In the genomic region with DNA sequence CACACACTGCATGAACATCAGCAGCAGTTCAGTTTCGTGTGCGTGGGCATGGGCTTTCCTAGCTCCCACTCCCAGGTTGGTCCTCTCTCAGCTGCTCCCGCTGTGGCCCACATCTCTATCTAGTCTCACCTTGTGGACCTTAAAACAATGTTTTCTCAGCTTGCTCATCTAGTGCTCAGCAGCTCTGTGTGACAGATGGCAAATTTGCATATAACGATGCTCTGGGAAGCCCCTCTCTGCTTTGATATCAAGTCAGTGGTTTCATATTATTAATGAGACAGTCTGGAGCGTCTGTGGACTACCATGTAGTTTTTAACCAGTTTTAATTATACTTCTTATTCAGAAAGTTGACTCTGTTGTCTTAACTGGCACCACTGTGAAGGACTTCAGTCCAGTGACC, we compare ENCODE assay signal across 18 mouse cellular contexts.
DNase-seq lines count a peak whose midpoint lies in the region; ATAC-seq lines count a peak whose summit lies in the region.
"Had no signal": no experiment of that assay in that cellular context is flagged by ENCODE, and none has a peak within 500 bp of the region (broad histone marks: within the 10 kb centered on the region; RNA-seq: fewer than 3 reads in every experiment).

No protein-coding gene starts in this region.

- H3K4me2 ChIP-seq in forebrain, embryonic 13.5 days: no peak overlapping the region
- H3K4me2 ChIP-seq in forebrain, embryonic 11.5 days (ENCODE audit: low read depth, low read length, severe bottlenecking): no peak overlapping the region
- no peak overlapping the region for H3K4me2 ChIP-seq in midbrain, embryonic 13.5 days (replicated peaks)
- H3K4me2 ChIP-seq in midbrain, embryonic 11.5 days: no peak overlapping the region
- no peak overlapping the region for H3K4me2 ChIP-seq in forebrain, embryonic 14.5 days (ENCODE audit: low read length)
- H3K4me2 ChIP-seq: embryonic facial prominence, embryonic 12.5 days; heart, embryonic 15.5 days; intestine, embryonic 15.5 days had no signal

- no peaks in the 10 kb centered on the region for H3K36me3 ChIP-seq in forebrain, embryonic 13.5 days (ENCODE audit: poor library complexity, severe bottlenecking)
- no peaks in the 10 kb centered on the region for H3K36me3 ChIP-seq in forebrain, embryonic 11.5 days (ENCODE audit: control insufficient read depth, insufficient read depth, low read length)
- no peaks in the 10 kb centered on the region for H3K36me3 ChIP-seq in midbrain, embryonic 13.5 days
- no peaks in the 10 kb centered on the region for H3K36me3 ChIP-seq in midbrain, embryonic 11.5 days (ENCODE audit: control insufficient read depth, insufficient read depth, low read length)
- no peaks in the 10 kb centered on the region for H3K36me3 ChIP-seq in forebrain, embryonic 14.5 days (ENCODE audit: control insufficient read depth, insufficient read depth, low read length)
- H3K36me3 ChIP-seq: embryonic facial prominence, embryonic 12.5 days; heart, embryonic 15.5 days; intestine, embryonic 15.5 days had no signal

- H3K27me3 ChIP-seq in forebrain, embryonic 13.5 days: no peaks in the 10 kb centered on the region
- H3K27me3 ChIP-seq in forebrain, embryonic 11.5 days (ENCODE audit: control insufficient read depth, insufficient read depth, low read length): no peaks in the 10 kb centered on the region
- H3K27me3 ChIP-seq in midbrain, embryonic 13.5 days: no peaks in the 10 kb centered on the region
- H3K27me3 ChIP-seq in midbrain, embryonic 11.5 days (ENCODE audit: control insufficient read depth, insufficient read depth, low read length): no peaks in the 10 kb centered on the region
- no peaks in the 10 kb centered on the region for H3K27me3 ChIP-seq in forebrain, embryonic 14.5 days (replicated peaks; ENCODE audit: control insufficient read depth, insufficient read depth, low read length)
- H3K27me3 ChIP-seq: embryonic facial prominence, embryonic 12.5 days; heart, embryonic 15.5 days; intestine, embryonic 15.5 days had no signal

- H3K4me3 ChIP-seq in forebrain, embryonic 13.5 days: no peak overlapping the region
- no peak overlapping the region for H3K4me3 ChIP-seq in forebrain, embryonic 11.5 days (ENCODE audit: low read depth, low read length)
- no peak overlapping the region for H3K4me3 ChIP-seq in midbrain, embryonic 13.5 days (replicated peaks)
- H3K4me3 ChIP-seq in midbrain, embryonic 11.5 days (ENCODE audit: low read depth, low read length): no peak overlapping the region
- H3K4me3 ChIP-seq in forebrain, embryonic 14.5 days (ENCODE audit: low read depth, low read length): no peak overlapping the region
- H3K4me3 ChIP-seq: embryonic facial prominence, embryonic 12.5 days; heart, embryonic 15.5 days; intestine, embryonic 15.5 days had no signal

- no peaks in the 10 kb centered on the region for H3K9me3 ChIP-seq in forebrain, embryonic 13.5 days (replicated peaks)
- H3K9me3 ChIP-seq in forebrain, embryonic 11.5 days (ENCODE audit: control insufficient read depth, low read length): no peaks in the 10 kb centered on the region
- H3K9me3 ChIP-seq in midbrain, embryonic 13.5 days: no peaks in the 10 kb centered on the region
- H3K9me3 ChIP-seq in midbrain, embryonic 11.5 days (ENCODE audit: control insufficient read depth, low read length): no peaks in the 10 kb centered on the region
- no peaks in the 10 kb centered on the region for H3K9me3 ChIP-seq in forebrain, embryonic 14.5 days (replicated peaks; ENCODE audit: control insufficient read depth, low read length)
- H3K9me3 ChIP-seq: embryonic facial prominence, embryonic 12.5 days; heart, embryonic 15.5 days; intestine, embryonic 15.5 days had no signal

- 58% methylated on average over 5 of the region's 5 CpGs for WGBS in forebrain, embryonic 13.5 days
- WGBS in forebrain, embryonic 11.5 days: 91% methylated on average over 5 of the region's 5 CpGs
- 70% methylated on average over 5 of the region's 5 CpGs for WGBS in midbrain, embryonic 13.5 days
- WGBS in midbrain, embryonic 11.5 days: 81% methylated on average over 5 of the region's 5 CpGs
- WGBS in forebrain, embryonic 14.5 days: 67% methylated on average over 5 of the region's 5 CpGs

- H3K4me1 ChIP-seq in forebrain, embryonic 13.5 days: peaks cover 9% of the 10 kb centered on the region; the same call in 1 of the 2 replicates
- no peaks in the 10 kb centered on the region for H3K4me1 ChIP-seq in forebrain, embryonic 11.5 days (replicated peaks; ENCODE audit: control insufficient read depth, insufficient read depth, low read length)
- H3K4me1 ChIP-seq in midbrain, embryonic 13.5 days (replicated peaks): peaks cover 7% of the 10 kb centered on the region; the same call in 1 of the 2 replicates
- H3K4me1 ChIP-seq in midbrain, embryonic 11.5 days (ENCODE audit: control insufficient read depth, insufficient read depth, low read length): no peaks in the 10 kb centered on the region
- no peaks in the 10 kb centered on the region for H3K4me1 ChIP-seq in forebrain, embryonic 14.5 days (ENCODE audit: control insufficient read depth, insufficient read depth, low read length)
- H3K4me1 ChIP-seq: embryonic facial prominence, embryonic 12.5 days; heart, embryonic 15.5 days; intestine, embryonic 15.5 days had no signal

- ATAC-seq in forebrain, embryonic 13.5 days: peak; percentile 67
- no peak for ATAC-seq in forebrain, embryonic 11.5 days (replicated peaks; ENCODE audit: low FRiP score)
- peak; percentile 56; the same call in 1 of the 2 replicates for ATAC-seq in midbrain, embryonic 13.5 days
- no peak for ATAC-seq in midbrain, embryonic 11.5 days (ENCODE audit: low FRiP score)
- ATAC-seq in forebrain, embryonic 14.5 days: peak; percentile 72; the same call in 1 of the 2 replicates
- peak; percentile 35 for ATAC-seq in inflammation-experienced regulatory T-cells, adult 6 months
- ATAC-seq: intestine, embryonic 15.5 days had no signal

- H3K27ac ChIP-seq in forebrain, embryonic 13.5 days: no peak overlapping the region
- no peak overlapping the region for H3K27ac ChIP-seq in forebrain, embryonic 11.5 days (ENCODE audit: low read depth, low read length)
- H3K27ac ChIP-seq in midbrain, embryonic 13.5 days: no peak overlapping the region
- no peak overlapping the region for H3K27ac ChIP-seq in midbrain, embryonic 11.5 days (ENCODE audit: low read depth, low read length)
- H3K27ac ChIP-seq in forebrain, embryonic 14.5 days (ENCODE audit: low read depth, low read length): no peak overlapping the region
- H3K27ac ChIP-seq: embryonic facial prominence, embryonic 12.5 days; heart, embryonic 15.5 days; intestine, embryonic 15.5 days; macrophage had no signal

- H3K9ac ChIP-seq in forebrain, embryonic 13.5 days: no peak overlapping the region
- H3K9ac ChIP-seq in forebrain, embryonic 11.5 days (ENCODE audit: low read length): no peak overlapping the region
- H3K9ac ChIP-seq in midbrain, embryonic 13.5 days (replicated peaks): no peak overlapping the region
- no peak overlapping the region for H3K9ac ChIP-seq in midbrain, embryonic 11.5 days (ENCODE audit: low read length)
- H3K9ac ChIP-seq in forebrain, embryonic 14.5 days (ENCODE audit: low read length): no peak overlapping the region
- H3K9ac ChIP-seq: embryonic facial prominence, embryonic 12.5 days; heart, embryonic 15.5 days; intestine, embryonic 15.5 days had no signal

- no peak for DNase-seq in forebrain, embryonic 11.5 days (ENCODE audit: low spot score)
- DNase-seq in midbrain, embryonic 11.5 days (ENCODE audit: low spot score, missing footprints): no peak
- DNase-seq in forebrain, embryonic 14.5 days (ENCODE audit: low spot score): peak; percentile 65
- no peak for DNase-seq in adrenal gland, postnatal 36 days
- no peak for DNase-seq in kidney, postnatal 4 days
- DNase-seq: adrenal gland, postnatal 14 days; heart, postnatal 36 days; kidney, adult 8-10 months; kidney, postnatal 10 days; thymus, adult 18-20 months; thymus, postnatal 36 days had no signal

Comparison
In these comparisons a context has a peak if more than half of its experiments do, and no peak if none do; other contexts are left out.
1. ATAC-seq: peak in forebrain, embryonic 13.5 days (single experiment), midbrain, embryonic 13.5 days (single experiment), forebrain, embryonic 14.5 days (single experiment) and inflammation-experienced regulatory T-cells, adult 6 months (single experiment); none in forebrain, embryonic 11.5 days (single experiment) and midbrain, embryonic 11.5 days (single experiment).